Mouse (Mus musculus): ENCODE data around the gene Sned1. TPM values are rescaled to one million over a fixed set of nuclear protein-coding genes. Genes with fewer than 3 reads are reported as not detected.
"Not testable (repeated sequence)": the region's sequence is repeated elsewhere in the genome, so short reads cannot be mapped to it uniquely, and the experiment has no call there.

Gene Sned1
- polyA plus RNA-seq, 1 experiment from 2014 or later = 39.5 TPM

DNA sequence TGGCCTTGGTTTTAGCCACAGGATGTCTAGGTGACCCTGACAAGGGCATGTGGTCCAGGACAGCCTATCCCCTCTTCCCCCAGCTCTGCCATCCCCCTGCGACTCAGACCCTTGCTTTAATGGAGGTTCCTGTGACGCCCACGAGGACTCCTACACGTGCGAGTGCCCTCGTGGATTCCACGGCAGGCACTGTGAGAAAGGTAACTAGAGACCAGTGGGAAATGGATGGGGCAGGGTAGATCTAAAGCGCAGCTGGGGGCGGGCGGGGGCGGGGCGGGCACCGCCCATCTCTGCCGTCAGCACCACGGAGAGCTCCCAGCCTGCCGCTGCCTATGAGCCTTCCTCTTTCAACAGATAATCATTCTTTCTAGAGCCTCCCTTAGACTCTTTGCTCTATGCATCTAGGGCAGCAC lies 36.8 kb downstream of the Sned1 start:
- Histone ChIP-seq H3K27me3 (0 out of 2 replicates have a peak, but pooled peaks cover 2% of the 10 kb centered on the region), H3K4me1 (replicated peaks) (peaks cover 3% of the 10 kb centered on the region), H3K4me3 (replicated peaks) (no peak overlapping the region), H3K9me3 (no peaks in the 10 kb centered on the region; the same call in 1 of the 2 replicates), H3K36me3 (peaks cover 71% of the 10 kb centered on the region), H3K9ac (replicated peaks) (no peak overlapping the region), H3K27ac (no peak overlapping the region), H3K4me2 (no peak overlapping the region)
- peak; percentile 43; the same call in 1 of the 2 replicates for ATAC-seq (ENCODE audit: insufficient number of reproducible peaks, insufficient read depth, low FRiP score, low TSS enrichment, low read depth)
- WGBS = 2% methylated on average over 16 of the region's 16 CpGs

DNA sequence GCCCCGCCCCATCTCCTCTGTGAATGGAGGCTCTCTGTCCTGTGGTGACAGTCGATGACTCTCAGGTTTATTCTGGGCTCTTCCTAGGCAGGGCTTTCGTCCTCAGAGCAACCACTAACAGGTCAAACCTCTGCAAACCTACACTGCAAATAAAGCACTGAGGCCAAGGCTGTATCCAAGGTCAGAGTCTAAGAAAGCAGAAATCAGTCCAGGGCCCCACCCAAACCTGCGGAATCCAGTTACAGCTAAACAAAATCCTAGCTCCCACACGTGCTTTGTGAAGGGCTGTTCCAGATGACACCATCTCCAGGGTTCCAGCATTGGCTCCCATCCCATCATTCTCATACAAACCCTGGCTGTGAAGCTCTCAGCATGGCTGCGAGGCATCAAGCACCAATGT lies 39.9 kb downstream of the Sned1 start:
- H3K4me1 ChIP-seq (replicated peaks) = peaks cover 7% of the 10 kb centered on the region
- H3K27me3 ChIP-seq = 0 out of 2 replicates have a peak, but pooled peaks cover 2% of the 10 kb centered on the region
- ATAC-seq (ENCODE audit: insufficient number of reproducible peaks, insufficient read depth, low FRiP score, low TSS enrichment, low read depth) = no peak
- H3K4me2 ChIP-seq = no peak overlapping the region
- no peak overlapping the region for H3K9ac ChIP-seq (replicated peaks)
- H3K4me3 ChIP-seq (replicated peaks) = no peak overlapping the region
- 83% methylated on average over 6 of the region's 6 CpGs for WGBS
- H3K36me3 ChIP-seq = peaks cover 69% of the 10 kb centered on the region
- no peaks in the 10 kb centered on the region; the same call in 1 of the 2 replicates for H3K9me3 ChIP-seq
- H3K27ac ChIP-seq = no peak overlapping the region

DNA sequence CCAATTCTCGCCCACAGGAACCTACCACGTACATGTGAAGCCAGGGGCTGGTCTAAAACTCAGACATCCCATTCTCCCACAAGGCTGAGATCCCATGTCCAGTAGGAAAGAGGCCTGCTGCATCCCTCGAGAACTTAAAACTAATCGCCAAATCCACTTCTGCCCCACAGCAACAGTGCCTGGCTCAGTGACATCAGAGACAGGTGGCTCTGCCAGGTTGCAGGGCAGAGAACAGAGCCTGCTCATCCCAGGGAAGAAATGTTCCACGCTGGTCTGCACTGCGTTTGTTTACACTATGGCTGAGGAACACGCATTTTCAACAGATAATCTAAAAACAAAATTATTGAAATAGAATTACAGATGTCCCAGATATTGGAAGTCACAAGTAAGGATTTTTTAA lies 41.4 kb downstream of the Sned1 start:
- H3K27me3 ChIP-seq = 0 out of 2 replicates have a peak, but pooled peaks cover 2% of the 10 kb centered on the region
- H3K9ac ChIP-seq (replicated peaks) = no peak overlapping the region
- ATAC-seq (ENCODE audit: insufficient number of reproducible peaks, insufficient read depth, low FRiP score, low TSS enrichment, low read depth) = no peak
- no peaks in the 10 kb centered on the region; the same call in 1 of the 2 replicates for H3K9me3 ChIP-seq
- 79% methylated on average over 7 of the region's 7 CpGs for WGBS
- H3K4me3 ChIP-seq (replicated peaks) = no peak overlapping the region
- H3K4me1 ChIP-seq (replicated peaks) = peaks cover 7% of the 10 kb centered on the region
- H3K36me3 ChIP-seq = peaks cover 67% of the 10 kb centered on the region
- H3K27ac ChIP-seq = no peak overlapping the region
- no peak overlapping the region for H3K4me2 ChIP-seq

DNA sequence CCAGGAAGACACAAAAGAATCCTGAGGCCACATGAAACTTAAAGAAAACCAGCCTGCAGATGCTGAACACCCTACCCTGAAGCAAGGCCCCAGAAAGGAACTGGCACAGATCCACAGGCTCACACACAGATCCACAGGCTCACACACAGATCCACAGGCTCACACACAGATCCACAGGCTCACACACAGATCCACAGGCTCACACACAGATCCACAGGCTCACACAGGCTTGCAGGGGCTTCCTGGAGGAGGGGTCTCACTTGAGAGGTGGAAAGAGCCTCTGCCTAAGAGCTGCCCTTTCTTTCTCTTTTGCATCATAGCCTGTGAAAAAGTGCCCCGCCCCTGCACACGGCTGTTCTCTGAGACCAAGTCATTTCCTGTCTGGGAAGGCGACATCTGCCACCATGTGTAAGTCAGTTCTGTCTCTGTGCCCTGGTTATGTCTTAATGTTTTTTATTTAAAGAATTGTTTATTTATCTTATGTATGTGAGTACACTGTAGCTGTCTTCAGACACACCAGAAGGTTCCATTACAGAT lies 54.1 kb downstream of the Sned1 start:
- peaks cover 91% of the 10 kb centered on the region for H3K36me3 ChIP-seq
- H3K27ac ChIP-seq = no peak overlapping the region
- no peaks in the 10 kb centered on the region for H3K27me3 ChIP-seq
- no peak overlapping the region for H3K4me2 ChIP-seq
- 53% methylated on average over 3 of the region's 3 CpGs for WGBS
- H3K4me1 ChIP-seq (replicated peaks) = no peaks in the 10 kb centered on the region
- H3K9ac ChIP-seq (replicated peaks) = no peak overlapping the region
- no peaks in the 10 kb centered on the region for H3K9me3 ChIP-seq
- no peak for ATAC-seq (ENCODE audit: insufficient number of reproducible peaks, insufficient read depth, low FRiP score, low TSS enrichment, low read depth)
- no peak overlapping the region for H3K4me3 ChIP-seq (replicated peaks)

DNA sequence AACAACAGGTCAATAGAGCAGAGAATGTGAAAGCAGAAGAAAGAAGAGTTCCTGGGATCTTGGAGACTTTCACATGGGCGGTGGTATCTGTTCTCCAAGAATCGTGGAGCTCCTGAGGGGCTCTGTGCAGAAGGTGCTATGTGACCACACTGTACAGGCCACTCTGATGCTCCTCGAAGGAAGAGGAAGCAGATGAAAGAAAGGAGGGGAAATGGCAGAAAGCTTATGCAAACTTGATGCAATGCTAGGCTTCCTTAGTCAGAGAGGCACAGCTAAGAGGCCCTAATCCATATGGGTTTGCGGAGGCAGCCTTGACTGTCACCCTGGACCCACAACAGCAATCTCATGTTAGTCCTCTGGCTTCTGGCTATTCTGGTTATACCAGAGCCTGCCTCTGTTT lies 55.3 kb downstream of the Sned1 start:
- no peak overlapping the region for H3K9ac ChIP-seq (replicated peaks)
- no peaks in the 10 kb centered on the region for H3K9me3 ChIP-seq
- ATAC-seq (ENCODE audit: insufficient number of reproducible peaks, insufficient read depth, low FRiP score, low TSS enrichment, low read depth) = no peak
- H3K4me3 ChIP-seq (replicated peaks) = no peak overlapping the region
- H3K27ac ChIP-seq = no peak overlapping the region
- WGBS = 80% methylated on average over 4 of the region's 4 CpGs
- no peaks in the 10 kb centered on the region for H3K27me3 ChIP-seq
- H3K36me3 ChIP-seq = peaks cover 85% of the 10 kb centered on the region
- H3K4me1 ChIP-seq (replicated peaks) = no peaks in the 10 kb centered on the region
- no peak overlapping the region for H3K4me2 ChIP-seq

DNA sequence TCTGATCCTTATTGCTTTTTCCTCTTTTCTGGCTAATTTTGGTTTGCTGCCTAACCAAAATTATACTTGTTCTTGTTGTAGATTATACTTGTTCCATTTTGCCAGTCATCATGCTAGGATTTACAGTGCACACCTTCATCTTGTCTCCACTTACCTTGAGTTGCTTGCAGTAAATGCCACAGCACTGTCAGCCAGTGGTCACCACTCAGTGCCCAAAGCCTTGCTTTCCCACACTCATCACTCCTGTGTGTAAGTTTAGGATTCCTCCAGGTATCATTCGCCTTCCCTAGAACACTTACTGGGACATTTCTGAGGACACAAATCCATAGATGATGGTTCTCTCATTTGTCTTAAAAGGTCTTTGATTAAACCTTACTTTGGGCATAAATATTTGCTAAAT lies 56.0 kb downstream of the Sned1 start:
- H3K36me3 ChIP-seq = peaks cover 85% of the 10 kb centered on the region
- H3K4me2 ChIP-seq = no peak overlapping the region
- H3K27me3 ChIP-seq = no peaks in the 10 kb centered on the region
- 96% methylated on average over 1 of the region's 1 CpGs for WGBS
- no peaks in the 10 kb centered on the region for H3K4me1 ChIP-seq (replicated peaks)
- H3K9ac ChIP-seq (replicated peaks) = no peak overlapping the region
- no peaks in the 10 kb centered on the region for H3K9me3 ChIP-seq
- no peak overlapping the region for H3K27ac ChIP-seq
- no peak for ATAC-seq (ENCODE audit: insufficient number of reproducible peaks, insufficient read depth, low FRiP score, low TSS enrichment, low read depth)
- H3K4me3 ChIP-seq (replicated peaks) = no peak overlapping the region

DNA sequence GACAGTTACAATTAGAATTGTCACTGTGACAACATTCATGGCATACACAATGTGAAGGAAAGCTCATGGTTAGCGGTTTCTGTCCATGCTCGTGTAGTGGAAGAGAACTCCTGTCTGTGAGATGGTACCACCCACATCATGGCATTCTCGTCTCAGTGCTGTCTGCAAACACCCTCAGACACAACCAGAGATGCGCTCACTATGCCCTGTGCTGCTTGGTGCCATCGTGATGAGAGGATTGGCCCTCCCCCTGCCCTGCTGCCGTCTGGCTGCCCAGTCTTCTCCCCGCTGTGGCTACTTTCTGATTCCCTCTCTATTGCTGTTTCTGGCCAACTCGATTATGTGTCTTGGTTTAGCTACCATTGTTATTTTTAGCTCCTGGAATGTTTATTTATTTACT lies 56.4 kb downstream of the Sned1 start:
- Histone ChIP-seq H3K36me3 (peaks cover 85% of the 10 kb centered on the region), H3K27ac (no peak overlapping the region), H3K9me3 (no peaks in the 10 kb centered on the region), H3K4me1 (replicated peaks) (no peaks in the 10 kb centered on the region), H3K4me2 (no peak overlapping the region), H3K9ac (replicated peaks) (no peak overlapping the region), H3K4me3 (replicated peaks) (no peak overlapping the region), H3K27me3 (no peaks in the 10 kb centered on the region)
- no peak for ATAC-seq (ENCODE audit: insufficient number of reproducible peaks, insufficient read depth, low FRiP score, low TSS enrichment, low read depth)
- 84% methylated on average over 8 of the region's 8 CpGs for WGBS

DNA sequence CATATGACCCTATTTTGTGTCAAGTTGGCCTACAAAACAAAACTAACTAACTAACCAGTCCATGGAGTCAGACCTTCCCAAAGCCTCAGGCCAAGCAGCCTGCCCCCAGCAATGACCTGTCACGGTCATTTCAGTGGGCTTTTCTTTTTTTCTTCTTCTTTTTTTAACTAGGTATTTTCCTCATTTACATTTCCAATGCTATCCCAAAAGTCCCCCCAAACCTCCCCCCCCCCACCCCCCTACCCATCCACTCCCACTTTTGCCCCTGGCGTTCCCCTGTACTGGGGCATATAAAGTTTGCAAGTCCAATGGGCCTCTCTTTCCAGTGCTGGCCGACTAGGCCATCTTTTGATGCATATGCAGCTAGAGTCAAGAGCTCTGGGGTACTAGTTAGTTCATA lies 58.9 kb downstream of the Sned1 start:
- peaks cover 84% of the 10 kb centered on the region for H3K36me3 ChIP-seq
- not testable (repeated sequence) for H3K4me2 ChIP-seq; ATAC-seq (ENCODE audit: insufficient number of reproducible peaks, insufficient read depth, low FRiP score, low TSS enrichment, low read depth); H3K27me3 ChIP-seq; H3K27ac ChIP-seq; H3K9me3 ChIP-seq; H3K4me1 ChIP-seq (replicated peaks); H3K9ac ChIP-seq (replicated peaks); H3K4me3 ChIP-seq (replicated peaks)
- WGBS = 80% methylated on average over 3 of the region's 3 CpGs

DNA sequence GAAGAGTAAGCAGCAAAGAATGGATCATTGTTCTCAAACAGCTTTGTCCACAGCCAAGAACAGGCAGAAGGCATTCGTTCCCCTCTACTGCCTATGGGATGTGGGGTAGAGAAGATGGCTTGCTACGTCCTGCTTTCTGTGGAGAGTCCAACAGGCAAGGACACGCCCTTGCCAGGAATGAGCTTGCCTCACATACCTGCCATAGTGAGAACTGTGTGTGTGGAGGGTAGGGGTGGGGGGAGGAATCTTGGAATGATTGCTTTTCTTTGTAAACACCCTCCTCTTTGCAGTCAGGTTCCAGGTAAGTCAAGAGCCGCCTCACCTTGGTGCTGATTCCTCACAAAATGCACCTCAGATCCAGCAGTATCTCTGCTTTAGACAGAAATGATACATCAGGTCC lies 64.2 kb downstream of the Sned1 start:
- no peak for ATAC-seq (ENCODE audit: insufficient number of reproducible peaks, insufficient read depth, low FRiP score, low TSS enrichment, low read depth)
- H3K4me2 ChIP-seq = no peak overlapping the region
- H3K27ac ChIP-seq = no peak overlapping the region
- H3K36me3 ChIP-seq = peaks cover 89% of the 10 kb centered on the region
- peaks cover 2% of the 10 kb centered on the region for H3K4me1 ChIP-seq (replicated peaks)
- WGBS = 84% methylated on average over 4 of the region's 4 CpGs
- H3K27me3 ChIP-seq = no peaks in the 10 kb centered on the region
- H3K4me3 ChIP-seq (replicated peaks) = no peak overlapping the region
- no peaks in the 10 kb centered on the region for H3K9me3 ChIP-seq
- no peak overlapping the region for H3K9ac ChIP-seq (replicated peaks)

DNA sequence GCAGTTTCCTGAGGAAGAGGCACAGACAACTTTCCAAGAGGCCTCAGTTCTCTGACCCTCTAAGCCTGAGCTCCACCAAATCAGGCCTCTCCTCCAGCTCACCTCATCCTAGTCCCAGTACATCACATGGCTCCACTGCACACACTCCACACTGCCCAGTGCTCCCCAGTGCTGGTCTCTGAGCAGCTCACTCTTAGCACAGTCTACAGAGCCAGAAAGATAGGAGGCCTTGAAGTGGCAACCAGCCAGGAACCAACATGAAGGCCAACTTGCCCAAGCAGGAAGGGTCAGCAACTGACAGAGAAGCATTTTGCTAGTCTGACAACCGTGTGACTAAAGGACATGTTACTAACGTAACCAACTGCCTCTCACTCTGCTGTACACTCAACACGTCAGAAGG lies 64.9 kb downstream of the Sned1 start:
- peaks cover 6% of the 10 kb centered on the region for H3K4me1 ChIP-seq (replicated peaks)
- ATAC-seq (ENCODE audit: insufficient number of reproducible peaks, insufficient read depth, low FRiP score, low TSS enrichment, low read depth) = no peak
- no peak overlapping the region for H3K4me3 ChIP-seq (replicated peaks)
- H3K9me3 ChIP-seq = no peaks in the 10 kb centered on the region
- peaks cover 86% of the 10 kb centered on the region for H3K36me3 ChIP-seq
- H3K27me3 ChIP-seq = no peaks in the 10 kb centered on the region
- 89% methylated on average over 3 of the region's 3 CpGs for WGBS
- no peak overlapping the region for H3K4me2 ChIP-seq
- H3K9ac ChIP-seq (replicated peaks) = no peak overlapping the region
- no peak overlapping the region for H3K27ac ChIP-seq

DNA sequence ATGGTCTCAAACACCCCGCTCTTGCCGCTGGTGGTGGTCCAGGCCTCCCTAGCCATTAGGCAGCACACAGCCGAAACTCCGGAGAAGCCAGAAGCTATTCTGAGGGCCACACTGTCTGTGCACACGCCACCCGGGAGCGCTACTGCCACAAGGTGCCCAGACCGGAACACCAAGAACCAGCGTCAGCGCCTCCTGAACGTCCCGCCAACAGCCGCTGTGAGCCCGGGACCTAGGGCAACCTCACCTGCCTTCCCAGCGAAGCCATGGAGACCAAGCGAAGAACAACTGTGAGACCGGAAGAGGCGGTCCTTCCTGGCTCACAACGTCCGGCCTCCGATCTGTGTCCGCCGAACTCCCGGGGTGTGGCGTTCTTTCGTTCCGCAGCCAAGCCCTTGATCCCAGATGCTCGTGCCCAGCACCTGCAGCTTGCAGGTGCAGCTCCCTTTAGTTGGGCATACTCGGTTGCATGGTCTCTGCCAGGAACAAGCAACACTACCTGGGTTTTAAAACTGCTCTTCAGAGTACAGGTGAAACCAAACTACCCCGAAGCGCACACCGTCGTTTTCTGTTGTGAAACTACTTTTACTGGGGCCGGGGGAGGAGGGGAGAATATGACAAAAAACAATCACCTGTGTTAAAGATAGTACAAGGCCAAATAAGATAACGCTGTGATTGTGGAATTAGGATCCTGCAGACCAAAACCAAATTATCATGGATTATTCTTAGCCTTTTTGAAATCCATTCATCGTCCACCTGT lies 70.1 kb downstream of the Sned1 start, which contains the start of gene Mterf4:
Gene Mterf4, minus strand, starts transcription at position 335 of the 757 bp plus-strand sequence.
- 8% methylated on average over 36 of the region's 36 CpGs for WGBS
- no peak within 1 kb of the TSS for H3K27ac ChIP-seq
- H3K4me2 ChIP-seq = peak within 1 kb of the TSS; percentile 69
- peaks cover 55% of the 10 kb centered on the region for H3K36me3 ChIP-seq
- no peaks in the 10 kb centered on the region for H3K27me3 ChIP-seq
- H3K9me3 ChIP-seq = no peaks in the 10 kb centered on the region
- ATAC-seq (ENCODE audit: insufficient number of reproducible peaks, insufficient read depth, low FRiP score, low TSS enrichment, low read depth) = peak; percentile 85
- H3K4me1 ChIP-seq (replicated peaks) = peaks cover 6% of the 10 kb centered on the region
- H3K9ac ChIP-seq (replicated peaks) = peak within 1 kb of the TSS; percentile 83
- H3K4me3 ChIP-seq (replicated peaks) = peak within 1 kb of the TSS; percentile 87
